Mouse (Mus musculus): ENCODE results near the gene Arel1. TPM values are rescaled to one million over a fixed set of nuclear protein-coding genes. Genes with fewer than 3 reads are reported as not detected.

The Arel1 gene
- polyA plus RNA-seq, 1 experiment from 2014 or later: 6.9 TPM

- no peaks in the 10 kb centered on the region for H3K27me3 ChIP-seq (ENCODE audit: insufficient read depth, low read length)
- DNase-seq (no peak), ATAC-seq (no peak)
- 76% methylated on average over 7 of the region's 7 CpGs for WGBS (ENCODE audit: insufficient replicate concordance)
- no peak overlapping the region for H3K4me3 ChIP-seq (ENCODE audit: low read depth, low read length)
- no peaks in the 10 kb centered on the region for H3K9me3 ChIP-seq (ENCODE audit: low read length)
- no peak for TF ChIP-seq EP300 (IDR thresholded peaks at IDR 0.05; ENCODE audit: low read depth)
- no peak overlapping the region for H3K27ac ChIP-seq (ENCODE audit: low read depth)
- H3K4me1 ChIP-seq (ENCODE audit: insufficient read depth): no peaks in the 10 kb centered on the region
- no peak overlapping the region for H3K9ac ChIP-seq (replicated peaks)
- no peaks in the 10 kb centered on the region for H3K36me3 ChIP-seq (replicated peaks; ENCODE audit: insufficient read depth, low read length)
- H3K4me2 ChIP-seq (ENCODE audit: low read depth, low read length): no peak overlapping the region
These were observed 70.4 kb downstream of the Arel1 start for GRCm38 (mm10) chr12:84900317-84900716.

GRCm38 (mm10) chr12:84897322-84897721 is 73.4 kb downstream of the Arel1 start:
- 43% methylated on average over 5 of the region's 5 CpGs for WGBS (ENCODE audit: insufficient replicate concordance)
- H3K36me3 ChIP-seq (replicated peaks; ENCODE audit: insufficient read depth, low read length): no peaks in the 10 kb centered on the region
- H3K4me2 ChIP-seq (ENCODE audit: low read depth, low read length): no peak overlapping the region
- H3K9me3 ChIP-seq (ENCODE audit: low read length): no peaks in the 10 kb centered on the region
- no peak overlapping the region for H3K4me3 ChIP-seq (ENCODE audit: low read depth, low read length)
- H3K9ac ChIP-seq (replicated peaks): no peak overlapping the region
- no peak overlapping the region for H3K27ac ChIP-seq (ENCODE audit: low read depth)
- TF ChIP-seq CTCF (IDR thresholded peaks at IDR 0.05; ENCODE audit: low read depth): no peak
- TF ChIP-seq EP300 (IDR thresholded peaks at IDR 0.05; ENCODE audit: low read depth): no peak
- no peaks in the 10 kb centered on the region for H3K4me1 ChIP-seq (ENCODE audit: insufficient read depth)
- H3K27me3 ChIP-seq (ENCODE audit: insufficient read depth, low read length): no peaks in the 10 kb centered on the region
- DNase-seq (no peak), ATAC-seq (no peak)

GRCm38 (mm10) chr12:84896235-84896634 is 74.5 kb downstream of the Arel1 start:
- Histone ChIP-seq H3K4me2 (ENCODE audit: low read depth, low read length) (no peak overlapping the region), H3K27me3 (ENCODE audit: insufficient read depth, low read length) (no peaks in the 10 kb centered on the region), H3K4me3 (ENCODE audit: low read depth, low read length) (no peak overlapping the region), H3K9me3 (ENCODE audit: low read length) (no peaks in the 10 kb centered on the region), H3K27ac (ENCODE audit: low read depth) (no peak overlapping the region), H3K4me1 (ENCODE audit: insufficient read depth) (no peaks in the 10 kb centered on the region), H3K36me3 (replicated peaks; ENCODE audit: insufficient read depth, low read length) (no peaks in the 10 kb centered on the region), H3K9ac (replicated peaks) (no peak overlapping the region)
- DNase-seq (no peak), ATAC-seq (no peak)
- WGBS (ENCODE audit: insufficient replicate concordance): 78% methylated on average over 6 of the region's 6 CpGs
- TF ChIP-seq EP300 (IDR thresholded peaks at IDR 0.05; ENCODE audit: low read depth) (no peak), CTCF (IDR thresholded peaks at IDR 0.05; ENCODE audit: low read depth) (no peak)

- WGBS (ENCODE audit: insufficient replicate concordance): 53% methylated on average over 9 of the region's 9 CpGs
- ATAC-seq: no peak
These were observed 76.8 kb downstream of the Arel1 start for GRCm38 (mm10) chr12:84893648-84894628.

GRCm38 (mm10) chr12:84890289-84890688 is 80.4 kb downstream of the Arel1 start:
- 76% methylated on average over 15 of the region's 15 CpGs for WGBS (ENCODE audit: insufficient replicate concordance)
- TF ChIP-seq EP300 (IDR thresholded peaks at IDR 0.05; ENCODE audit: low read depth) (no peak), CTCF (IDR thresholded peaks at IDR 0.05; ENCODE audit: low read depth) (no peak)
- Histone ChIP-seq H3K9me3 (ENCODE audit: low read length) (no peaks in the 10 kb centered on the region), H3K27me3 (ENCODE audit: insufficient read depth, low read length) (no peaks in the 10 kb centered on the region), H3K4me2 (ENCODE audit: low read depth, low read length) (no peak overlapping the region), H3K36me3 (replicated peaks; ENCODE audit: insufficient read depth, low read length) (no peaks in the 10 kb centered on the region), H3K4me1 (ENCODE audit: insufficient read depth) (no peaks in the 10 kb centered on the region), H3K27ac (ENCODE audit: low read depth) (no peak overlapping the region), H3K9ac (replicated peaks) (no peak overlapping the region), H3K4me3 (ENCODE audit: low read depth, low read length) (no peak overlapping the region)
- ATAC-seq (no peak), DNase-seq (no peak)

More at GRCm38 (mm10) chr12:84893648-84894628, 76.8 kb downstream of the Arel1 start:
- Histone ChIP-seq H3K4me3 (ENCODE audit: low read depth, low read length) (no peak overlapping the region), H3K4me1 (ENCODE audit: insufficient read depth) (no peaks in the 10 kb centered on the region), H3K9me3 (ENCODE audit: low read length) (no peaks in the 10 kb centered on the region), H3K36me3 (replicated peaks; ENCODE audit: insufficient read depth, low read length) (no peaks in the 10 kb centered on the region), H3K27me3 (ENCODE audit: insufficient read depth, low read length) (no peaks in the 10 kb centered on the region), H3K27ac (ENCODE audit: low read depth) (no peak overlapping the region), H3K4me2 (ENCODE audit: low read depth, low read length) (no peak overlapping the region), H3K9ac (replicated peaks) (no peak overlapping the region)
- TF ChIP-seq CTCF (IDR thresholded peaks at IDR 0.05; ENCODE audit: low read depth) (no peak), EP300 (IDR thresholded peaks at IDR 0.05; ENCODE audit: low read depth) (no peak)
- DNase-seq: no peak

- DNase-seq: no peak
- no peaks in the 10 kb centered on the region for H3K36me3 ChIP-seq (replicated peaks; ENCODE audit: insufficient read depth, low read length)
- no peak for ATAC-seq
- WGBS (ENCODE audit: insufficient replicate concordance): 56% methylated on average over 11 of the region's 11 CpGs
- no peak overlapping the region for H3K4me3 ChIP-seq (ENCODE audit: low read depth, low read length)
- H3K9ac ChIP-seq (replicated peaks): no peak overlapping the region
- 0 out of 2 replicates have a peak, but pooled peaks cover 3% of the 10 kb centered on the region for H3K27me3 ChIP-seq (ENCODE audit: insufficient read depth, low read length)
- no peak overlapping the region for H3K27ac ChIP-seq (ENCODE audit: low read depth)
- H3K4me2 ChIP-seq (ENCODE audit: low read depth, low read length): no peak overlapping the region
- H3K4me1 ChIP-seq (ENCODE audit: insufficient read depth): no peaks in the 10 kb centered on the region
- H3K9me3 ChIP-seq (ENCODE audit: low read length): no peaks in the 10 kb centered on the region
- TF ChIP-seq CTCF (IDR thresholded peaks at IDR 0.05; ENCODE audit: low read depth): no peak
- TF ChIP-seq EP300 (IDR thresholded peaks at IDR 0.05; ENCODE audit: low read depth): no peak
These were observed 85.4 kb downstream of the Arel1 start for GRCm38 (mm10) chr12:84885107-84885876.
